Mouse (Mus musculus): ENCODE measurements around the gene Il20ra.

Gene Il20ra

GRCm38 (mm10) chr10:19747661-19748060 lies 35.3 kb downstream of the Il20ra start:
- CTCF ChIA-PET, result no interaction called here

- CTCF ChIA-PET, result no interaction called here
These were observed 53.1 kb downstream of the Il20ra start for GRCm38 (mm10) chr10:19765459-19765858.

- CTCF ChIA-PET, result no interaction called here
These were observed 66.7 kb downstream of the Il20ra start for GRCm38 (mm10) chr10:19779092-19779491.

GRCm38 (mm10) chr10:19781365-19781764 lies 69.0 kb downstream of the Il20ra start:
- CTCF ChIA-PET, result interaction anchor here (0.8 kb wide), 1 partner anchor 1054 kb away, joined by 5 read pairs; no protein-coding TSS in a partner anchor

- CTCF ChIA-PET, result no interaction called here
These were observed 82.6 kb downstream of the Il20ra start for GRCm38 (mm10) chr10:19794996-19795395.

GRCm38 (mm10) chr10:19802958-19803357 lies 90.6 kb downstream of the Il20ra start:
- CTCF ChIA-PET, result no interaction called here

GRCm38 (mm10) chr10:19804763-19805162 lies 92.4 kb downstream of the Il20ra start:
- CTCF ChIA-PET, result no interaction called here

Measured in spleen, embryonic (tissue).